Mouse (Mus musculus): Measurements from ENCODE around the gene Tnrc6c. TPM values are rescaled to one million over a fixed set of nuclear protein-coding genes. Genes with fewer than 3 reads are reported as not detected.

Tnrc6c gene
- polyA plus RNA-seq, 1 experiment from 2014 or later: 32.5 TPM

DNA sequence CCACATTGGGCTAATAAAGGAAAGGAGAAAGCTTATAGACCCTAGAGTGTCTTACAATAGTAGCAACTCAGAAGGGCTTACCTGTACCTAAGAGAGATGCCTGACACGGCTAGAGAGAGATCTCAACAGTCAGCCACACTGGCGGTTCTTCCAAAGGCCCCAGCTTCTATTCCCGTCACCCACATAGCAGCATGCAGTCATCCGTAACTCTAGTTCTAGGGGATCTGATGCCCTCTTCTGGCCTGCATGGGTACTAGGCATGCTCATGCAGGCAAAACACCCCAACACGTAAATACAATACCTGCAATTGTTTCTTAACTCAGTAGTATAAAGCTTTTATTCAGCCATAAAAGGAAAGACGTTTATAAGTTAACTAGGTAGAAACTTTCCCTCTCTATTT, 59.3 kb downstream of the Tnrc6c start:
- H3K27me3 ChIP-seq (ENCODE audit: control insufficient read depth, insufficient read depth, low read length): no peaks in the 10 kb centered on the region
- no peak for ATAC-seq (ENCODE audit: low read depth)
- no peak overlapping the region for H3K4me3 ChIP-seq (ENCODE audit: low read depth, low read length)
- 91% methylated on average over 6 of the region's 6 CpGs for WGBS
- no peak overlapping the region for H3K9ac ChIP-seq (replicated peaks; ENCODE audit: low read depth, low read length)
- H3K27ac ChIP-seq (ENCODE audit: low read depth, low read length): no peak overlapping the region
- H3K36me3 ChIP-seq (ENCODE audit: control insufficient read depth, insufficient read depth, low read length): peaks cover 20% of the 10 kb centered on the region
- H3K9me3 ChIP-seq (ENCODE audit: control insufficient read depth, low read length): no peaks in the 10 kb centered on the region
- no peaks in the 10 kb centered on the region for H3K4me1 ChIP-seq (ENCODE audit: control insufficient read depth, insufficient read depth, low read length)
- H3K4me2 ChIP-seq (ENCODE audit: low read depth, low read length): no peak overlapping the region

DNA sequence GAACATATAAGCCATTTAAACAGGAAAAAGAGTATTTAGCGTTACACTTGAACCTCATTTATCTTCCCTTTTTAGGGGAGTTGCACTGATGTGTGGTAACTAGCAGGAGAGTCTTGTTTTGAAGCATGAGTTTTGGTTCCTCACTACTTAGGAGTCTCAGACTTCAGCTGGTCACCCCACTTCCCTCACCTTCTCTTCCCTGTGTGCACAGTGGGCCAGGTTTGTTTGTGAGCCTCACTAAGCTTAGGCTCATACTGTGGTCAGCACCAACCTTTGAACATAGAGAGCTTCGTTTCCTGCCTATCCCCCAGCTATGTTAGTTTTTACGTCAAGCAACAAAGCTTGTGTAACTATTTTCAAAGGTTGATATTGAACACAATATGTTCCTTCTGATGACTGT, 64.7 kb downstream of the Tnrc6c start:
- 99% methylated on average over 3 of the region's 3 CpGs for WGBS
- H3K4me1 ChIP-seq (ENCODE audit: control insufficient read depth, insufficient read depth, low read length): no peaks in the 10 kb centered on the region
- H3K36me3 ChIP-seq (ENCODE audit: control insufficient read depth, insufficient read depth, low read length): peaks cover 56% of the 10 kb centered on the region
- H3K4me3 ChIP-seq (ENCODE audit: low read depth, low read length): no peak overlapping the region
- H3K9ac ChIP-seq (replicated peaks; ENCODE audit: low read depth, low read length): no peak overlapping the region
- H3K4me2 ChIP-seq (ENCODE audit: low read depth, low read length): no peak overlapping the region
- H3K27ac ChIP-seq (ENCODE audit: low read depth, low read length): no peak overlapping the region
- no peaks in the 10 kb centered on the region for H3K9me3 ChIP-seq (ENCODE audit: control insufficient read depth, low read length)
- no peaks in the 10 kb centered on the region for H3K27me3 ChIP-seq (ENCODE audit: control insufficient read depth, insufficient read depth, low read length)
- ATAC-seq (ENCODE audit: low read depth): no peak

DNA sequence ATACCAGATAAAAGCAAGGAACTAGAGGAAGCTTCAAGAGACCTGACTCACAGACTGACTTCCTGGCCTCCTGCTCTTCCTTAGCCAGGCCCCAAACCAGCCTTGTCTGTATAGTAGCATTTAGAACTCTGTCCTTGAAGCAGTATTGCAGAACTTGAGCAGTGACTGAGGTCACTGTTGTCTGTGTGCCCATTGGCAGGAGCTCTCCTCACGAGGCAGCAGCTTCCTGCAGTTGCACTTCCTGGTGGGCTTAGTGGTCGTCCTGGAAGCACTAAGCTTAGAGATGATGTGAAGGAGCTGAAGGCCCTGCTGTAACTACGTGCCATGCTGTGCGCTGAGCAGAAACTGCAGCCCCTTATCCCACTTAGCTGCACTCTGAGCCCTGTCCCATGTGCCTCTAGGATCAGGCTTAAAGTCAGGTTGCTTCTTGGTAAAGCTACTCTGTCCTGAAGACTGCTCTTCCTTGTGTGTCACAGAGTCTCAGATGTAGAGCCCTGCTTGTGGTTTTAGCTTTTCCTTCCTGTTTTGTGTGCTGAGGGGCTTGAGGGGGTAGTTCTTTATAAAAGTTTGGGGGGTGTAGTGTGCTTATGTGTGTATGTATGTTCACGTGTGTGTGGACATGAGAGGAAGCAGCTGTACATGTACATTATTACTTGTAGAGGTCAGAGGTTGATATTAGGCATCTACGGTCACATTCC, 70.7 kb downstream of the Tnrc6c start:
- WGBS: 89% methylated on average over 6 of the region's 6 CpGs
- Histone ChIP-seq H3K36me3 (ENCODE audit: control insufficient read depth, insufficient read depth, low read length) (peaks cover 27% of the 10 kb centered on the region), H3K27ac (ENCODE audit: low read depth, low read length) (no peak overlapping the region), H3K27me3 (ENCODE audit: control insufficient read depth, insufficient read depth, low read length) (no peaks in the 10 kb centered on the region), H3K9me3 (ENCODE audit: control insufficient read depth, low read length) (no peaks in the 10 kb centered on the region), H3K9ac (replicated peaks; ENCODE audit: low read depth, low read length) (no peak overlapping the region), H3K4me3 (ENCODE audit: low read depth, low read length) (no peak overlapping the region), H3K4me2 (ENCODE audit: low read depth, low read length) (no peak overlapping the region), H3K4me1 (ENCODE audit: control insufficient read depth, insufficient read depth, low read length) (no peaks in the 10 kb centered on the region)
- ATAC-seq (ENCODE audit: low read depth): no peak

DNA sequence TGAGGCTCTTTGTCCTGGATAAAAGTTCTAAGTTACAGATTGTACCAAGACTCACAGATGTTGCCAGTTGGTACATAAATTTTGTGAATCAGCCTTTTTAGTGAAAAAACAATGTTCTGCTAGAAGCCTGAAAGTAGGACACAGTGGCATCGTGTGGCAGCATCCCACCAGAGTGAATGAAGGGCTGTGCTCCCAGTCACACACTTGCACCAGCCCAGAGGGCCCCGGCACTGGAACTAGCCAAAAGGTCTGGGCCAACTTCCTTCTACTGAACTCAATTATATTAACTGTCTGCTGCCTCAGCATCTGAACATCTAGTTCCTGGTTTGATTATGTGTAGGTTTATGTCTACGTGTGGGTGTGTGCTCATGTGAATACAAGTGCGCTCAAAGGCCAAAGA, 72.9 kb downstream of the Tnrc6c start:
- Histone ChIP-seq H3K27ac (ENCODE audit: low read depth, low read length) (no peak overlapping the region), H3K4me2 (ENCODE audit: low read depth, low read length) (no peak overlapping the region), H3K36me3 (ENCODE audit: control insufficient read depth, insufficient read depth, low read length) (peaks cover 16% of the 10 kb centered on the region), H3K9me3 (ENCODE audit: control insufficient read depth, low read length) (no peaks in the 10 kb centered on the region), H3K9ac (replicated peaks; ENCODE audit: low read depth, low read length) (no peak overlapping the region), H3K4me3 (ENCODE audit: low read depth, low read length) (no peak overlapping the region), H3K4me1 (ENCODE audit: control insufficient read depth, insufficient read depth, low read length) (peaks cover 4% of the 10 kb centered on the region; the same call in 1 of the 2 replicates), H3K27me3 (ENCODE audit: control insufficient read depth, insufficient read depth, low read length) (no peaks in the 10 kb centered on the region)
- whole genome bisulfite sequencing: 94% methylated on average over 4 of the region's 4 CpGs
- no peak for ATAC-seq (ENCODE audit: low read depth)

DNA sequence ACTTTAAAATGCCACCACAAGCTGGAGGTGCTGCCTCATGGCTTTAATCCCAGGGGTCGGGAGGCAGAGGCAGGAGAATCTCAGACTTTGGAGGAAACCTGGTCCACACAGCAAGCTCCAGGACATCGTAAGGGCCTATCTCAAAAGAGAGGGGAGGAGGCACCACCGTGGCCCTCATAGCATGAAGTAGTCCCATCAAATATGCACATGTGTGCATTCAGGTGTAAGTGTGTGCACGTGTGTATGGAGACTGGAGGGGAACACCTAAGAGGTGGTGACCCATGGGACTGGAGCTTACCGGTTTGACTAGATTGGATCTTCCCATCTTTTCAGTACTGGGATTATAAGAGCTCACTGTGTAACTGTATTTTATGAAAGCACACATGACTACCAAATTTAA, 74.2 kb downstream of the Tnrc6c start:
- ATAC-seq (ENCODE audit: low read depth): no peak
- H3K27me3 ChIP-seq (ENCODE audit: control insufficient read depth, insufficient read depth, low read length): no peaks in the 10 kb centered on the region
- no peak overlapping the region for H3K9ac ChIP-seq (replicated peaks; ENCODE audit: low read depth, low read length)
- H3K9me3 ChIP-seq (ENCODE audit: control insufficient read depth, low read length): no peaks in the 10 kb centered on the region
- H3K36me3 ChIP-seq (ENCODE audit: control insufficient read depth, insufficient read depth, low read length): peaks cover 4% of the 10 kb centered on the region; the same call in 1 of the 2 replicates
- H3K4me3 ChIP-seq (ENCODE audit: low read depth, low read length): no peak overlapping the region
- 90% methylated on average over 5 of the region's 5 CpGs for WGBS
- no peak overlapping the region for H3K27ac ChIP-seq (ENCODE audit: low read depth, low read length)
- no peak overlapping the region for H3K4me2 ChIP-seq (ENCODE audit: low read depth, low read length)
- peaks cover 4% of the 10 kb centered on the region; the same call in 1 of the 2 replicates for H3K4me1 ChIP-seq (ENCODE audit: control insufficient read depth, insufficient read depth, low read length)

DNA sequence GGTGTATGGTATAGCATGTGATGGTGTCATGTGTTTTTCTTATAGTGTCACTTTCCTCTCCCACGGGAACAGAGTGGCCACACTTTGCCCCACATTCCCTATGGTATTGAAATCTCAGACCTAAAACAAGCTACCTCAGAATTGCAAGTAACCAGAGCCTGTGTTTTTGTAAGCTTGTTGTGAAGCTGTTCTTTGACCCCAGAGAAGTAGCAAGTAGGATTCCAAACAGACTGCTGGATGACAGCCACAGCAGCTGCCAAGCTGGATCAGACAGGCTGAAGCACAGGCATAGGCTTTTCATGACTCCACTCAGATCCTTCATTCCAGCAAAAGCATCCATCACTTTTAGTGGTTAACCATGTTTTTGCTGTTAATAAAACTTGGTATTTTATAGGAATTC, 74.8 kb downstream of the Tnrc6c start:
- Histone ChIP-seq H3K9ac (replicated peaks; ENCODE audit: low read depth, low read length) (no peak overlapping the region), H3K9me3 (ENCODE audit: control insufficient read depth, low read length) (no peaks in the 10 kb centered on the region), H3K4me3 (ENCODE audit: low read depth, low read length) (no peak overlapping the region), H3K36me3 (ENCODE audit: control insufficient read depth, insufficient read depth, low read length) (peaks cover 6% of the 10 kb centered on the region; the same call in 1 of the 2 replicates), H3K4me2 (ENCODE audit: low read depth, low read length) (no peak overlapping the region), H3K27ac (ENCODE audit: low read depth, low read length) (no peak overlapping the region), H3K4me1 (ENCODE audit: control insufficient read depth, insufficient read depth, low read length) (peaks cover 4% of the 10 kb centered on the region; the same call in 1 of the 2 replicates), H3K27me3 (ENCODE audit: control insufficient read depth, insufficient read depth, low read length) (no peaks in the 10 kb centered on the region)
- 89% methylated on average over 1 of the region's 1 CpGs for WGBS
- no peak for ATAC-seq (ENCODE audit: low read depth)

DNA sequence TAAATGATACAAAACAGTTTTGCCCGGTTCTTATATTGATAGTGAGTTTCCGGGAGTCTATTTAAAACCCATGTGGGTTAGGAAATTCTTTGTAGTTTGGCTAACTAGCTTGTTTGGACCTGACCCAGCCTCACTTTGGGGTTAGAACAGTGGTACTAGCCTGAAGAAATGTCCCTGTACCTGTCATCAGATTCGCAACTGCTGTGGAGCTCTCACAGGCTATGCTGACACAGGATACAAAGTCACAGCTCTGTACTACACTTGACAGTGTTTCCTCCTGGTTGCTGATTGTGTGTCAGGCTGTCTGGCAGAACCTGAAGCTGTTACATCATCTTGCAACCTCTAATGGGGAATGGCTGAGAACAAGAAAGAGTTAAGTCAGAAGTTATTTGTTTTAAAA, 75.3 kb downstream of the Tnrc6c start:
- H3K27ac ChIP-seq (ENCODE audit: low read depth, low read length): no peak overlapping the region
- H3K4me2 ChIP-seq (ENCODE audit: low read depth, low read length): no peak overlapping the region
- no peaks in the 10 kb centered on the region for H3K27me3 ChIP-seq (ENCODE audit: control insufficient read depth, insufficient read depth, low read length)
- WGBS: 92% methylated on average over 3 of the region's 3 CpGs
- H3K9me3 ChIP-seq (ENCODE audit: control insufficient read depth, low read length): no peaks in the 10 kb centered on the region
- no peak overlapping the region for H3K4me3 ChIP-seq (ENCODE audit: low read depth, low read length)
- H3K36me3 ChIP-seq (ENCODE audit: control insufficient read depth, insufficient read depth, low read length): peaks cover 6% of the 10 kb centered on the region; the same call in 1 of the 2 replicates
- peaks cover 4% of the 10 kb centered on the region; the same call in 1 of the 2 replicates for H3K4me1 ChIP-seq (ENCODE audit: control insufficient read depth, insufficient read depth, low read length)
- no peak overlapping the region for H3K9ac ChIP-seq (replicated peaks; ENCODE audit: low read depth, low read length)
- no peak for ATAC-seq (ENCODE audit: low read depth)

DNA sequence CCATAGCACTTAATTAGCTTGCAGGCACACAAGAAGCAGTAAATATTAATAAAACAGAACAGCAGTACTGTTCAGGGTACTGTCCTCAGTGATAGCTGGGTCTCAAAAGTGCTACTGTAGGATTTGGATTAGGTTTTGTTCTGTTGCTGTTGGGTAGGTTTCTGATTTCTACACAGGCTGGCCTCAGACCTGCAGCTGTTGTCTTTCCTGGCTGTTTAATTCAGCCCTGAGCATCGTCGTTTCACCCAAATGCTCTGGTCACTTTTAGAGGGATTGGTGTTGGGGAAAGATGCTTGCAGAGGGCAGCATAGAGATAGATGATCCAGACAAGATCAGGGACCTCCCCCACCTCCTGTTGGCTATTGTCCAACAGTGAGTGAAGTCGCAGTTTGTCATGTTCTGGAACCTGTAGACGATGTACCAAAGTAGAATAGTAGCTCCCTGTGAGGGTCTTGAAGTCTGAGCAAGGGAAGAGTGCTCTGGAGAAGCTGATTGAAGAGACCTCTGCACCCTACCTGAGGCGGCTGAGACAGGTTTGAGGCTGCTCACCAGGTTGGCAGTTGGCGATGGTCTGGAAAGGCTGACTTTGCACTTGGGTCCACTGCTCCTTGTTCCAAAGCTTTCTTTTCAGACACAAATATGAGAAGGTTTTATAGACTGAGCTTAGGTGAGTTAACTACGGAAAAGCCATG, 75.9 kb downstream of the Tnrc6c start:
- Histone ChIP-seq H3K9me3 (ENCODE audit: control insufficient read depth, low read length) (no peaks in the 10 kb centered on the region), H3K4me1 (ENCODE audit: control insufficient read depth, insufficient read depth, low read length) (peaks cover 4% of the 10 kb centered on the region; the same call in 1 of the 2 replicates), H3K27me3 (ENCODE audit: control insufficient read depth, insufficient read depth, low read length) (no peaks in the 10 kb centered on the region), H3K36me3 (ENCODE audit: control insufficient read depth, insufficient read depth, low read length) (peaks cover 9% of the 10 kb centered on the region; the same call in 1 of the 2 replicates), H3K9ac (replicated peaks; ENCODE audit: low read depth, low read length) (no peak overlapping the region), H3K27ac (ENCODE audit: low read depth, low read length) (no peak overlapping the region), H3K4me2 (ENCODE audit: low read depth, low read length) (no peak overlapping the region), H3K4me3 (ENCODE audit: low read depth, low read length) (no peak overlapping the region)
- 79% methylated on average over 7 of the region's 7 CpGs for WGBS
- no peak for ATAC-seq (ENCODE audit: low read depth)

DNA sequence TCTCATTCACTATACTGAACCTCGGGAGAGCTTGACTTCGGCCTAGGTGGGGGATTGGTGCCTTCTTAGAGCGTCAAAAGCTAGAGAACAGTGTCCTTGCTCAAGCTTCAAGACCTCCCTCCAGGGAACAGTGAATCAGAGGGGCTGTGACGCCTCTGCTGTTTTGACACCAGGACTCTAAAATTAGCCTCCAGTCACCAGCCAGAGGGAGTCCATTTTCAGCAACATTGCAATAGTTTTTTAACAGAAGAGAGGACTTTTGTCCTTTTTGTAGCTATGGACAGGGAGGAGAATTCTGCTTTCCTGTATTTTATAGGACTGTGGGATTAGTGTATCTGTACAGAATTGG, 76.4 kb downstream of the Tnrc6c start:
- 77% methylated on average over 4 of the region's 4 CpGs for WGBS
- peaks cover 15% of the 10 kb centered on the region for H3K36me3 ChIP-seq (ENCODE audit: control insufficient read depth, insufficient read depth, low read length)
- H3K27ac ChIP-seq (ENCODE audit: low read depth, low read length): no peak overlapping the region
- peaks cover 4% of the 10 kb centered on the region; the same call in 1 of the 2 replicates for H3K4me1 ChIP-seq (ENCODE audit: control insufficient read depth, insufficient read depth, low read length)
- no peaks in the 10 kb centered on the region for H3K27me3 ChIP-seq (ENCODE audit: control insufficient read depth, insufficient read depth, low read length)
- H3K9ac ChIP-seq (replicated peaks; ENCODE audit: low read depth, low read length): no peak overlapping the region
- H3K9me3 ChIP-seq (ENCODE audit: control insufficient read depth, low read length): no peaks in the 10 kb centered on the region
- H3K4me2 ChIP-seq (ENCODE audit: low read depth, low read length): no peak overlapping the region
- H3K4me3 ChIP-seq (ENCODE audit: low read depth, low read length): no peak overlapping the region
- ATAC-seq (ENCODE audit: low read depth): no peak
